Mouse (Mus musculus) cerebellum, adult 2 months (tissue): ENCODE measurements at regions not wholly inside any gene's neighbourhood (a gene's known extent, or its start where the extent isn't known, plus 50 kb on each side); places are given as distances from the start of the nearest gene placed in this dataset.

ENCODE experiments used
- CTCF ChIP-seq: fragments of 200-500 bp; IDR thresholded peaks from 2 replicates; pipeline ENCODE4 v1.5.1; 2011; ENCODE audit warnings: low read depth, mild to moderate bottlenecking, control low read depth, low read length, moderate library complexity, borderline replicate concordance; ENCODE audit not compliant: insufficient read depth
- POLR2A ChIP-seq: fragments of 200-500 bp; IDR thresholded peaks from 2 replicates; pipeline ENCODE4 v1.6.1; 2011; ENCODE audit warnings: low read length, control low read depth, borderline replicate concordance; ENCODE audit not compliant: insufficient read depth

GRCm38 (mm10) chr5:148754896-148755295 lies 174.2 kb downstream of the Katnal1 start:
- TF ChIP-seq CTCF (no peak), POLR2A (no peak)
